Mouse (Mus musculus): ENCODE results near the gene Fam192a. TPM values are rescaled to one million over a fixed set of nuclear protein-coding genes. Genes with fewer than 3 reads are reported as not detected.

The Fam192a gene
- polyA plus RNA-seq, 1 experiment = 17.1 TPM

DNA sequence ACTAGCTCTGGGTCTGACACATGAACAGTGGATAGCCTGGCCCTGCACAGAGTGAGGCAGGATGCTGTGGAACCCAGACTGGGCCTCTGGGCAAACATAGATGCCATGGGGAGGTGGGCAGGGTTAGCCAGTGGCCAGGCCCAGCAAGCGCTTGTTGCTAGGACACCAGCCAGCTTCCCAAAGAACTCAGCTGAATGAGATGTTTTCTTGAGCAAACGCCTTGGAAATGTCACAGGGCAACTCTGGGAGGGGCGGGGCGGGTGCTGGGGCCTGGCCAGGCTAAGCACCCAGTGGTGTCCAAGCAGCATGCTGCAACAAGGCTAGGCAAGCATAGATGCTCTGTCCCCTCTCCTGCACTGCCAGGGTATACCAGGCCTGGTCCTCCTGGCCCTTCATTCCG lies 40.5 kb downstream of the Fam192a start:
- Histone ChIP-seq H3K4me3 (replicated peaks; ENCODE audit: extremely low read depth, low read depth, low read length) (no peak overlapping the region), H3K4me1 (ENCODE audit: control insufficient read depth, insufficient read depth, low read length) (no peaks in the 10 kb centered on the region)
- TF ChIP-seq POLR2A (IDR thresholded peaks at IDR 0.05; ENCODE audit: borderline replicate concordance, extremely low read depth, low read depth, low read length) (no peak), CTCF (IDR thresholded peaks at IDR 0.05; ENCODE audit: insufficient read depth, low read length) (no peak)
- no peak for DNase-seq
- 74% methylated on average over 5 of the region's 5 CpGs for WGBS

GRCm38 (mm10) chr8:94557281-94557680 lies 44.5 kb downstream of the Fam192a start:
- WGBS = 86% methylated on average over 3 of the region's 3 CpGs
- H3K4me3 ChIP-seq (replicated peaks; ENCODE audit: extremely low read depth, low read depth, low read length) = no peak overlapping the region

GRCm38 (mm10) chr8:94552696-94553095 lies 49.1 kb downstream of the Fam192a start:
- WGBS = 87% methylated on average over 2 of the region's 2 CpGs

More at GRCm38 (mm10) chr8:94557281-94557680, 44.5 kb downstream of the Fam192a start:
- TF ChIP-seq POLR2A (IDR thresholded peaks at IDR 0.05; ENCODE audit: borderline replicate concordance, extremely low read depth, low read depth, low read length) = no peak
- no peak for TF ChIP-seq CTCF (IDR thresholded peaks at IDR 0.05; ENCODE audit: insufficient read depth, low read length)
- no peak for DNase-seq
- H3K4me1 ChIP-seq (ENCODE audit: control insufficient read depth, insufficient read depth, low read length) = no peaks in the 10 kb centered on the region

GRCm38 (mm10) chr8:94551471-94552422 lies 50.0 kb downstream of the Fam192a start:
- Histone ChIP-seq H3K4me1 (ENCODE audit: control insufficient read depth, insufficient read depth, low read length) (no peaks in the 10 kb centered on the region), H3K4me3 (replicated peaks; ENCODE audit: extremely low read depth, low read depth, low read length) (no peak overlapping the region)
- WGBS = 66% methylated on average over 17 of the region's 17 CpGs
- DNase-seq = no peak
- no peak for TF ChIP-seq POLR2A (IDR thresholded peaks at IDR 0.05; ENCODE audit: borderline replicate concordance, extremely low read depth, low read depth, low read length)
- TF ChIP-seq CTCF (IDR thresholded peaks at IDR 0.05; ENCODE audit: insufficient read depth, low read length) = no peak

More at GRCm38 (mm10) chr8:94552696-94553095, 49.1 kb downstream of the Fam192a start:
- DNase-seq = no peak
- TF ChIP-seq CTCF (IDR thresholded peaks at IDR 0.05; ENCODE audit: insufficient read depth, low read length) (no peak), POLR2A (IDR thresholded peaks at IDR 0.05; ENCODE audit: borderline replicate concordance, extremely low read depth, low read depth, low read length) (no peak)
- no peak overlapping the region for H3K4me3 ChIP-seq (replicated peaks; ENCODE audit: extremely low read depth, low read depth, low read length)
- H3K4me1 ChIP-seq (ENCODE audit: control insufficient read depth, insufficient read depth, low read length) = no peaks in the 10 kb centered on the region

- Histone ChIP-seq H3K4me3 (replicated peaks; ENCODE audit: extremely low read depth, low read depth, low read length) (no peak overlapping the region), H3K4me1 (ENCODE audit: control insufficient read depth, insufficient read depth, low read length) (no peaks in the 10 kb centered on the region)
- TF ChIP-seq POLR2A (IDR thresholded peaks at IDR 0.05; ENCODE audit: borderline replicate concordance, extremely low read depth, low read depth, low read length) (no peak), CTCF (IDR thresholded peaks at IDR 0.05; ENCODE audit: insufficient read depth, low read length) (no peak)
- 68% methylated on average over 5 of the region's 5 CpGs for WGBS
- no peak for DNase-seq
Observed at GRCm38 (mm10) chr8:94549998-94550397, 51.8 kb downstream of the Fam192a start.

GRCm38 (mm10) chr8:94549482-94549881 lies 52.3 kb downstream of the Fam192a start:
- DNase-seq = no peak
- 50% methylated on average over 5 of the region's 5 CpGs for WGBS

DNA sequence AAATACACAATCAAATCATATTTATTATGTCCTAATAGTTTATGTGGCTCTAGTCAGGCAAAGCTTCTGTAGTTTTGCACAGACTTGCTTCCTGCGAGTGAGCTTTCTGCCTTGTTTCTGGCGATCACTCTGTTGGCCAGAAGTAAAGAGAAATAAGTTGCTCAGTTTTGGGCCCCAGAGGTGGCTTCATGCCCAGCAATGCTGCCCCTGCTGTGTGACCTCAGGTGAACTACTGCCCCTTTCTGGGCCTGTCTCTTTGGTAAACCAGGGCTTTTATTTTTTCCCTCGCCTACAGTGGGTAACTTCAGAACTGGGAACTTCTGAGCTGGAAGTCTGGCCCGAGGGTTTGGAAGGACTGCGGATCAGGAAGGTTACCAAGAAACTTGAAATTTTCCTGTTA lies 52.8 kb downstream of the Fam192a start:
- 72% methylated on average over 5 of the region's 5 CpGs for WGBS
- Histone ChIP-seq H3K4me1 (ENCODE audit: control insufficient read depth, insufficient read depth, low read length) (no peaks in the 10 kb centered on the region), H3K4me3 (replicated peaks; ENCODE audit: extremely low read depth, low read depth, low read length) (no peak overlapping the region)
- no peak for TF ChIP-seq POLR2A (IDR thresholded peaks at IDR 0.05; ENCODE audit: borderline replicate concordance, extremely low read depth, low read depth, low read length)
- TF ChIP-seq CTCF (IDR thresholded peaks at IDR 0.05; ENCODE audit: insufficient read depth, low read length) = no peak
- DNase-seq = no peak

More at GRCm38 (mm10) chr8:94549482-94549881, 52.3 kb downstream of the Fam192a start:
- H3K4me3 ChIP-seq (replicated peaks; ENCODE audit: extremely low read depth, low read depth, low read length) = no peak overlapping the region
- no peak for TF ChIP-seq POLR2A (IDR thresholded peaks at IDR 0.05; ENCODE audit: borderline replicate concordance, extremely low read depth, low read depth, low read length)
- no peak for TF ChIP-seq CTCF (IDR thresholded peaks at IDR 0.05; ENCODE audit: insufficient read depth, low read length)
- H3K4me1 ChIP-seq (ENCODE audit: control insufficient read depth, insufficient read depth, low read length) = no peaks in the 10 kb centered on the region

GRCm38 (mm10) chr8:94543981-94544380 lies 57.8 kb downstream of the Fam192a start:
- Histone ChIP-seq H3K4me1 (ENCODE audit: control insufficient read depth, insufficient read depth, low read length) (no peaks in the 10 kb centered on the region), H3K4me3 (replicated peaks; ENCODE audit: extremely low read depth, low read depth, low read length) (no peak overlapping the region)
- WGBS = 77% methylated on average over 8 of the region's 8 CpGs
- DNase-seq = no peak
- TF ChIP-seq POLR2A (IDR thresholded peaks at IDR 0.05; ENCODE audit: borderline replicate concordance, extremely low read depth, low read depth, low read length) (no peak), CTCF (IDR thresholded peaks at IDR 0.05; ENCODE audit: insufficient read depth, low read length) (no peak)

DNA sequence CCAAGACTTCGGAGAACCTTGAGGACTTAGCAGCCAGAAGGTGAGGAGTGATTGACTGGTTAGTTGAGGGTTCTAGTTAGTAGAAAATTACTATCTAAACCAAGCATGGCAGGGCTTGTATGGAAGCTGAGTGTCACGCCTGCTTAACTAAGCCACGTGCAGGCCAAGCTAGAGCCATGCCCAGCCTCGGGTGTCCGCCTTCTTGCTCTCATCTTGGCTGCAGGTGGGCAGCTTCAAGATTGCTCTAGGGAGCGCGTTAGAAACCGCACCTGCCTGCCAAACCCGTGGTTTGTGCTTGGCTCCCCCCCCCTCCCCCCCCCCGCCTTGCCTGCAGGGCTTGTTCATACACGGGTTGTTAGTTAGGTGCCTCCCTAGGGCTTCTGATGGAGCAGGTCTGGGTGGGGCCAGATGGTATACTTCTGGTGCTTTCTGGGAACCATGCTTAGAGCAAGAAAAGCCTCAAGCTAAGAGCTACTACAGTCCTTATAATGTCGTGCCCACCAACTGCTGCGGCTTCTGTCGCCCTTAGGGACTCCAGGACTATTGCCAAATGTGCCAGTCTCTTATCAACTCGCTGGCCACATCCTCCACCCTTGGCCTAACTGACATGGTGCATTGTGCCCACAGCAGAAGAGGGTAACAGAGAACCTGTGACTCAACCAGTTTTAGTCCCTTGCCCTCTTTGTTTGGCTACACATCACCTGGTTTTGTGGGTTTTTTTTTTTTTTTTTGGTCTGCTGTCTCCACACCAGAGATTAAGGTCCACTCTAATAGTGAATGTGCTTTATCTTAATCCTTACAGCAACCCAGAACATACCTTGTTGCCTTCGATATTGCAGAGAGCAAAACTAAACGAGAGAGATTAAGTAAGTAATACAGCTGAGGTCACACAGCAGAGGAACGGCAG lies 60.7 kb downstream of the Fam192a start:
- 60% methylated on average over 18 of the region's 18 CpGs for WGBS
- Histone ChIP-seq H3K4me1 (ENCODE audit: control insufficient read depth, insufficient read depth, low read length) (no peaks in the 10 kb centered on the region), H3K4me3 (replicated peaks; ENCODE audit: extremely low read depth, low read depth, low read length) (no peak overlapping the region)
- no peak for DNase-seq
- no peak for TF ChIP-seq POLR2A (IDR thresholded peaks at IDR 0.05; ENCODE audit: borderline replicate concordance, extremely low read depth, low read depth, low read length)
- TF ChIP-seq CTCF (IDR thresholded peaks at IDR 0.05; ENCODE audit: insufficient read depth, low read length) = no peak
